Comparison of ENCODE assay signal across 8 mouse cellular contexts in genomic region chr17:66075827-66076173, GRCm38 (mm10). TPM values are rescaled to one million over a fixed set of nuclear protein-coding genes. Genes with fewer than 3 reads are reported as not detected.
A peak's percentile ranks its signal among the peaks of the same experiment; 100 is the strongest.
DNase-seq lines count a peak whose midpoint lies in the region; ATAC-seq and TF ChIP-seq lines count a peak whose summit lies in the region.

No protein-coding gene starts in this region.

- no peak for TF ChIP-seq POLR2A in myocyte (IDR thresholded peaks at IDR 0.05; ENCODE audit: insufficient read length, low read depth)

- DNase-seq in cerebellum, adult 9-11 months, result peak; percentile 24
- DNase-seq in cerebellum, adult 8-10 months, result no peak
- DNase-seq in forebrain, embryonic 10.5 days (ENCODE audit: extremely low spot score, low spot score), result no peak
- no peak for DNase-seq in yolk sac, embryonic 10.5 days (ENCODE audit: low spot score)

- peaks cover 14% of the 10 kb centered on the region for H3K27me3 ChIP-seq in forebrain, embryonic 10.5 days (ENCODE audit: poor library complexity, severe bottlenecking)
- H3K27me3 ChIP-seq in limb, embryonic 12.5 days, result no peaks in the 10 kb centered on the region
- H3K27me3 ChIP-seq in myocyte (ENCODE audit: control insufficient read depth, insufficient read depth, insufficient read length), result no peaks in the 10 kb centered on the region

- peak; percentile 12 for ATAC-seq in CD4-positive, CD25-positive, alpha-beta regulatory T cell, adult 4 months
- ATAC-seq in limb, embryonic 12.5 days (ENCODE audit: insufficient number of reproducible peaks, insufficient read depth, low FRiP score, low TSS enrichment, low read depth), result no peak
- ATAC-seq in megakaryocyte-erythroid progenitor cell, adult 5-6 weeks (replicated peaks; ENCODE audit: low FRiP score, low TSS enrichment, poor library complexity, severe bottlenecking), result no peak

- H3K36me3 ChIP-seq in forebrain, embryonic 10.5 days (replicated peaks), result peaks cover 21% of the 10 kb centered on the region
- peaks cover 19% of the 10 kb centered on the region for H3K36me3 ChIP-seq in limb, embryonic 12.5 days
- peaks cover 17% of the 10 kb centered on the region for H3K36me3 ChIP-seq in myocyte (ENCODE audit: control insufficient read depth, insufficient read depth)

- no peaks in the 10 kb centered on the region for H3K9me3 ChIP-seq in forebrain, embryonic 10.5 days
- H3K9me3 ChIP-seq in limb, embryonic 12.5 days, result no peaks in the 10 kb centered on the region

- H3K4me1 ChIP-seq in forebrain, embryonic 10.5 days, result peaks cover 18% of the 10 kb centered on the region
- peaks cover 14% of the 10 kb centered on the region for H3K4me1 ChIP-seq in limb, embryonic 12.5 days (replicated peaks)

- H3K4me2 ChIP-seq in limb, embryonic 12.5 days, result peak overlapping the region; percentile 77
- H3K4me2 ChIP-seq in myocyte (ENCODE audit: low read depth), result peak overlapping the region; percentile 73

- H3K4me3 ChIP-seq in forebrain, embryonic 10.5 days, result peak overlapping the region; percentile 86
- H3K4me3 ChIP-seq in limb, embryonic 12.5 days (replicated peaks), result peak overlapping the region; percentile 95
- H3K4me3 ChIP-seq in myocyte, result peak overlapping the region; percentile 45

- H3K9ac ChIP-seq in limb, embryonic 12.5 days (replicated peaks), result peak overlapping the region; percentile 80

- H3ac ChIP-seq in myocyte (ENCODE audit: control insufficient read depth, insufficient read length), result peak overlapping the region; percentile 83

- H3K27ac ChIP-seq in forebrain, embryonic 10.5 days, result no peak overlapping the region
- H3K27ac ChIP-seq in limb, embryonic 12.5 days, result peak overlapping the region; percentile 89

- WGBS in forebrain, embryonic 10.5 days, result 8% methylated on average over 12 of the region's 12 CpGs
- 3% methylated on average over 12 of the region's 12 CpGs for WGBS in limb, embryonic 12.5 days

- H3K79me2 ChIP-seq in myocyte (ENCODE audit: control insufficient read depth, insufficient read depth), result peaks cover 44% of the 10 kb centered on the region

TF ChIP-seq in myocyte, 11 proteins besides CTCF, POLR2A, EP300 and RAD21:
- TF ChIP-seq MAX (IDR thresholded peaks at IDR 0.05; ENCODE audit: low read depth) (no peak), POLR2AphosphoS2 (IDR thresholded peaks at IDR 0.05; ENCODE audit: insufficient read length, low read depth) (no peak), USF1 (IDR thresholded peaks at IDR 0.05; ENCODE audit: low read depth) (no peak), SRF (IDR thresholded peaks at IDR 0.05; ENCODE audit: control insufficient read depth, insufficient read length, low read depth) (no peak), CEBPB (IDR thresholded peaks at IDR 0.05; ENCODE audit: insufficient read depth, poor library complexity, severe bottlenecking) (no peak), TCF3 (IDR thresholded peaks at IDR 0.05; ENCODE audit: insufficient read length, low read depth) (no peak), REST (IDR thresholded peaks at IDR 0.05; ENCODE audit: insufficient read depth, insufficient read length) (no peak), MYOD1 (IDR thresholded peaks at IDR 0.05; ENCODE audit: control insufficient read depth in 1 of 3, insufficient read length in 2 of 3, low read depth in 2 of 3) (no peak), TCF12 (IDR thresholded peaks at IDR 0.05; ENCODE audit: insufficient read depth, poor library complexity, severe bottlenecking) (no peak)

RNA-seq across cellular contexts. Expression of gene Ankrd12, which starts 1.1 kb away (rescaled TPM):
- 100 to 1,000 TPM; 149 to 151 TPM for polyA plus RNA-seq in CD4-positive, CD25-positive, alpha-beta regulatory T cell, adult 4 months (2017; shearing (Covaris generic))
- 11.7 and 14.6 TPM in 2 replicates for polyA plus RNA-seq in forebrain, embryonic 10.5 days (2016; fragmentation: Nextera tagmentation; extraction: Ambion mirVana)
- polyA plus RNA-seq in limb, embryonic 12.5 days (2016; fragmentation: Nextera tagmentation; extraction: Ambion mirVana), result 25.0 and 28.2 TPM in 2 replicates
- 2.7 TPM for polyA plus RNA-seq in myocyte (2012; fragmentation: generic; extraction: Trizol)
- total RNA-seq in megakaryocyte-erythroid progenitor cell, adult 5-6 weeks (2014; fragmentation: Nextera tagmentation), result 43.9 and 48.4 TPM in 2 replicates
- total RNA-seq in megakaryocyte-erythroid progenitor cell, adult 5-6 weeks (2017), result 52.0 and 55.1 TPM in 2 replicates

RNA-seq across cellular contexts. Expression of gene Ndufv2, which starts 25.6 kb away (rescaled TPM):
- polyA plus RNA-seq in CD4-positive, CD25-positive, alpha-beta regulatory T cell, adult 4 months (2017; shearing (Covaris generic)), result 100 to 1,000 TPM; 218 to 226 TPM
- polyA plus RNA-seq in forebrain, embryonic 10.5 days (2016; fragmentation: Nextera tagmentation; extraction: Ambion mirVana), result 325 and 337 TPM in 2 replicates
- polyA plus RNA-seq in limb, embryonic 12.5 days (2016; fragmentation: Nextera tagmentation; extraction: Ambion mirVana), result 295 and 307 TPM in 2 replicates
- polyA plus RNA-seq in myocyte (2012; fragmentation: generic; extraction: Trizol), result 175 TPM
- 161 and 223 TPM in 2 replicates for total RNA-seq in megakaryocyte-erythroid progenitor cell, adult 5-6 weeks (2014; fragmentation: Nextera tagmentation)
- 310 and 343 TPM in 2 replicates for total RNA-seq in megakaryocyte-erythroid progenitor cell, adult 5-6 weeks (2017)

RNA-seq across cellular contexts. Expression of gene Washc1, which starts 35.5 kb away (rescaled TPM):
- polyA plus RNA-seq in CD4-positive, CD25-positive, alpha-beta regulatory T cell, adult 4 months (2017; shearing (Covaris generic)), result 10 to 100 TPM; 28.7 to 49.1 TPM
- 31.6 and 31.8 TPM in 2 replicates for polyA plus RNA-seq in forebrain, embryonic 10.5 days (2016; fragmentation: Nextera tagmentation; extraction: Ambion mirVana)
- 37.4 and 40.9 TPM in 2 replicates for polyA plus RNA-seq in limb, embryonic 12.5 days (2016; fragmentation: Nextera tagmentation; extraction: Ambion mirVana)
- polyA plus RNA-seq in myocyte (2012; fragmentation: generic; extraction: Trizol), result 40.1 TPM
- 30.8 and 34.5 TPM in 2 replicates for total RNA-seq in megakaryocyte-erythroid progenitor cell, adult 5-6 weeks (2014; fragmentation: Nextera tagmentation)
- 22.0 and 29.7 TPM in 2 replicates for total RNA-seq in megakaryocyte-erythroid progenitor cell, adult 5-6 weeks (2017)

RNA-seq across cellular contexts. Expression of gene Ddx11, which starts 47.5 kb away (rescaled TPM):
- 10 to 100 TPM; 11.4 to 24.8 TPM for polyA plus RNA-seq in CD4-positive, CD25-positive, alpha-beta regulatory T cell, adult 4 months (2017; shearing (Covaris generic))
- polyA plus RNA-seq in forebrain, embryonic 10.5 days (2016; fragmentation: Nextera tagmentation; extraction: Ambion mirVana), result 35.1 and 37.8 TPM in 2 replicates
- polyA plus RNA-seq in limb, embryonic 12.5 days (2016; fragmentation: Nextera tagmentation; extraction: Ambion mirVana), result 33.4 and 45.0 TPM in 2 replicates
- 4.7 TPM for polyA plus RNA-seq in myocyte (2012; fragmentation: generic; extraction: Trizol)
- 37.1 and 38.5 TPM in 2 replicates for total RNA-seq in megakaryocyte-erythroid progenitor cell, adult 5-6 weeks (2014; fragmentation: Nextera tagmentation)
- 19.5 and 23.4 TPM in 2 replicates for total RNA-seq in megakaryocyte-erythroid progenitor cell, adult 5-6 weeks (2017)

Comparison
In these comparisons a context has a peak if more than half of its experiments do, and no peak if none do; other contexts are left out.
1. H3K4me3 ChIP-seq: peak in every context shown above with its lines; median percentile 95 in limb, embryonic 12.5 days; 86 in forebrain, embryonic 10.5 days; 45 in myocyte.